Mouse (Mus musculus): ENCODE measurements around the gene Hoxb9.

The Hoxb9 gene

DNA sequence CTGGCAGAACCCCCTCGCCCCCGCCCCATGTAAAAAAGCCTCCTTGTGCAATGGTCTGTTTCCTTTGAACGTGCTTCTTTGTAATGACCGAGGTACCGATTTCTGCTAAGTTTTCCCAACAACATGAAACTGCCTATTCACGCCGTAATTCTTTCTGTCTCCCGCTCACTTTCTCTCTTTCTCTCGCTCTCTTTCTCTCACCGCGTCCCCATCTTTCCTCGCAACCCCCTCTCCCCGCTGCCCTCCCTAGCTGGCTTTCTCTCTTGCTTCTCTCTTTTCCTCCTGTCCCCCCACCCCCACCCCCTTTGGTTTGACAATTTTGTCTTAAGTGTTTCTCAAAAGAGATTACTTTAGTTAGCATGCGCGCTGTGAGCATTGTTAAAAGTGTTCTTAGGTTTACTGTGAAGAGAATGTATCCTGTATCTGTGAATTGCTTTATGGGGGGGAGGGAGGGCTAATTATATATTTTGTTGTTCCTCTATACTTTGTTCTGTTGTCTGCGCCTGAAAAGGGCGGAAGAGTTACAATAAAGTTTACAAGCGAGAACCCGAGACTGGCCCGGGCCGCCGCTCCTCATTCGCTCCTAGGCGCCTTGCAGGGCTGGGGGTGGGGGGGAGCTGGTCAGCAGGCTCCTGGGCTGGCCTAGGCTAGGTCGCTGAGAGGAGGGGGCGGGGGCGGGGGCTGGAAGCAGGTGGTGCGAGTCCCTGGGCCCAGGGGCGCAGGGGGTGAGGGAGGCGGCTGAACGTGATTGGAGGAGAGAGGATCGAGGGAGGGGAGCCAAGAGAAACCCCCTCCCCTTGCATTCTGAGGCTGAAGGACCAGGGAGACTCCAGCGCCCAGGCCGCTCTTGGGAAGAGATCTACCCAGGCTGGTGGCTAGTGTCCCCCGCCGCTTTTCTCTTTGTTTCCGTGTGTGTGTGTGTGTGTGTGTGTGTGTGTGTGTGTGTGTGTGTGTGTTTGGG, 13.8 kb downstream of the Hoxb9 start:
- peak; percentile 87 for DNase-seq (ENCODE audit: low spot score)

GRCm38 (mm10) chr11:96285771-96286738, 14.8 kb downstream of the Hoxb9 start, which contains the start of gene Hoxb7:
Gene Hoxb7 (plus strand): TSS chr11:96286623.
- peak; percentile 82 for DNase-seq (ENCODE audit: low spot score)

DNA sequence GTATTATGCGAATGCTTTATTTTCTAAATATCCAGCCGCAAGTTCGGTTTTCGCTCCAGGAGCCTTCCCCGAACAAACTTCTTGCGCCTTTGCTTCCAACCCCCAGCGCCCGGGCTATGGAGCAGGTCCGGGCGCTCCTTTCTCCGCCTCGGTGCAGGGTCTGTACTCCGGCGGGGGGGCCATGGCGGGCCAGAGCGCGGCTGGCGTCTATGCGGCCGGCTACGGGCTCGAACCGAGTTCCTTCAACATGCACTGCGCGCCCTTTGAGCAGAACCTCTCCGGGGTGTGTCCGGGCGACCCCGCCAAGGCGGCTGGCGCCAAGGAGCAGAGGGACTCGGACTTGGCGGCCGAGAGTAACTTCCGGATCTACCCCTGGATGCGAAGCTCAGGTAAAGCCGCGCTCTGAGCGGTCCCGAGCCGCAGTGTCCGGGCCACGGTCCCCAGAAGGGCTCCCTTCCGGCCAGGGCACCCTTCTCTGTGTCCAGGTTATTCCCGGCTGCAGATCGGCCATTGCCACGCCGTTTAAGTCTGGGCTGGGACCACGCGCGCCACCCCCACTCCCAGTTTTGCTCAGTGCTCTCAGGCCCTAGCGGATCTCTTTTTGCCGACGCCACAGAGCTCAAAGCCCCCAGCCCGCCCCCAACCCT, 15.6 kb downstream of the Hoxb9 start:
- no peak for DNase-seq (ENCODE audit: low spot score)

GRCm38 (mm10) chr11:96287411-96287810, 16.2 kb downstream of the Hoxb9 start:
- no peak for DNase-seq (ENCODE audit: low spot score)

GRCm38 (mm10) chr11:96288455-96289221, 17.4 kb downstream of the Hoxb9 start:
- DNase-seq (ENCODE audit: low spot score), result no peak

- no peak for DNase-seq (ENCODE audit: low spot score)
Measured at GRCm38 (mm10) chr11:96289293-96289692, 18.0 kb downstream of the Hoxb9 start.

- DNase-seq (ENCODE audit: low spot score), result no peak
Measured at GRCm38 (mm10) chr11:96289837-96290236, 18.6 kb downstream of the Hoxb9 start.

- DNase-seq (ENCODE audit: low spot score), result no peak
Measured at GRCm38 (mm10) chr11:96290705-96291355, 19.6 kb downstream of the Hoxb9 start.

DNA sequence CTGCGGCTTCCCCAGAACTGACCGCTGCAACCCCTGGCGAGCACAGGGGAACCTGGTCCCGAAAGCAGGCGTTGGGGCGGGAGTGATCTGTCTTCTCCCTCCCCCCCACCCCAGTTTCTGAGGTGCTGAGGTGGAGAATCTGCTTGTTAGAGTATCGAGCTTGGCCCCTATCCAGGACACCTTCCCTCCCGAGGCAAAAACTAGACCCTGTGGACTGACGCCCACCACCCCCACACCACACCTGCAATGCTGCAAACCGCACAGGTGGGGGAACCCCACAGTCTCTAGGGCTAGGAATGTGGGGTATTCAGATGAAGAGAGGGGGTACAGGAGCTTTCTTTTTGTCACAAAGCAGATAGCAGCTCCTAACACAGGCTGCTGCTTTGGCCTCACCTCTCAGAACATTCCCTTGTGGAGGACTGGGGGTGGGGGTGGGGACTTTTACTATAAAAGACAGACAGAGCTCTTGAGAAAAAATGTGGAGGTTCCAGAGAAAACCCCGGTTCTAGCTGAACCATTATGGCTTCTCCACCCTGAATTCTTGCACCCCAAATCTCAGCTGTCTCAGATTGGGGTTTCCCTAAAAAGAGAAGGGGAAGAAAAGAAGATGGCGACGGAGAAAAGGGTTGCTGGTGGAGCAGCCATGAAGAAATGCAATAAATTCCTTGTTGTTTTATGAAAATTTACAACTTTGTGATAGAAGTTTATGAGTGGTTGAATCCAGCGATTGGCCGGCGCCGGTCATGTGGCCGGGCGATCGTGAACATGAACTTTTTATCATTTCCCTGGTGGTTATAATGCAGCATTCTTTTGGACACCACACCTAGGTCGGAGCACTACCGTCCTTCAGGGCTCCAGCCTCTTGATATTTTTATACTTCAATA, 20.7 kb downstream of the Hoxb9 start, which contains the start of gene Hoxb6:
Hoxb6 (plus strand) TSS at position 796 of the 884 bp plus-strand sequence.
- no peak for DNase-seq (ENCODE audit: low spot score)

GRCm38 (mm10) chr11:96292565-96293301, 21.5 kb downstream of the Hoxb9 start:
- no peak for DNase-seq (ENCODE audit: low spot score)

- DNase-seq (ENCODE audit: low spot score), result no peak
Measured at GRCm38 (mm10) chr11:96293302-96293921, 22.2 kb downstream of the Hoxb9 start.

GRCm38 (mm10) chr11:96294245-96295091, 23.2 kb downstream of the Hoxb9 start:
- peak; percentile 95 for DNase-seq (ENCODE audit: low spot score)

- DNase-seq (ENCODE audit: low spot score), result no peak
Measured at GRCm38 (mm10) chr11:96295092-96295835, 24.0 kb downstream of the Hoxb9 start.

GRCm38 (mm10) chr11:96296997-96297396, 25.7 kb downstream of the Hoxb9 start:
- no peak for DNase-seq (ENCODE audit: low spot score)

DNA sequence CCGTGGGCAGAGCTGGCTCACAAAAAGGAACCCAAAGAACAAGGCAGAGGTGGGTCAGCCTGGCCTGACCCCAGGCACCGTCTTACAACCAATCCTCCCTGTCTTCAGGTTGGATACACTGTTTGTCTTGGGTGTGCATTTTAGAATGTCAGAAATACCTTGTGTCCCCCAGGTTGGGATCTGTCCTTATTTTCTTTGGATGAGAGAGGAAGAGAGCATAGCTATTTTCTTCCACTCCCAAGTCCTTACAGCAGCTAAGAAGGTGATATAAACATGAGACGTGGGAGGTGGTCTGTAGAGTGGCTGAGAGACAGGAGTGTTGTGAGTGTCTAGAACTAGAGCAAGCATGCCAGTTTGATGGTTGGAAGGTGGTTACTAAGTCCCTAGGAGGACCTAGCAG, 26.2 kb downstream of the Hoxb9 start:
- no peak for DNase-seq (ENCODE audit: low spot score)

DNA sequence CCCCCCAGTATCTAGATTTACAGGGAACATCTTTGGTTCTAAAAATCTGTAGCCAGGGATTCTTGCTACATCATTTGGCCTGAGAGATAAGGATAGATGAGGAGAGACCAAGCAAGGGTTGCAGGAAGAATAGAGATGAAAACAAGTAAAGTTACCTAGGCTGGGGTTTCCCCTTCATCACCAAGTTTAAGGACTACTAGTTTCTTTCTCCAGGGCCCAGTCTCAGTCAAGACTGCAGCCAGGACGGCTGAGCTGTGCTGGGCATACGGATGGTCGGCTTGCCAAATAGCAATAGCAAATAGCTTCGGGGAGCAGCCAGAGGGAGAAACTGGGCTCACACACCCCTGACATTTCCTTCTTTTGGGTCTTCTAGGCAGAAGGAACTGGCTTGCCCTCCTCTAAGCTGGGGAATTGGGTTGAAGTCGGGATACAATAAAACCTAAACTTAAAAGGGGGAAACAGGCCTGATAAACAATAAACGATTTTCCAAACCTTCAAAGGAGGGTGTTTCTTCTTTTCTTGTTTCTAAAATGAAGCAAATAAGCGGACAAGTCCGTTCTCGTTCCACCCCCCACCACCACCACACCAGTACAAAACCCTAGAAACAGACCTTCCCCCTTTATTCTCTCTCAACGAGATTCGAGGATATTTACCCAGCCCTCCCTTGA, 26.8 kb downstream of the Hoxb9 start:
- no peak for DNase-seq (ENCODE audit: low spot score)

Measured in embryo, embryonic 10.5 days (tissue).